Mouse (Mus musculus) midbrain, postnatal 0 days (tissue): ENCODE measurements around the gene H1f0. TPM values are rescaled to one million over a fixed set of nuclear protein-coding genes. Genes with fewer than 3 reads are reported as not detected.
A peak's percentile ranks its signal among the peaks of the same experiment; 100 is the strongest.
"Not testable (repeated sequence)": the region's sequence is repeated elsewhere in the genome, so short reads cannot be mapped to it uniquely, and the experiment has no call there.

Source experiments
- ATAC-seq: fragments of 200-750 bp; cut with Nextera tagmentation; 2 replicates; pipeline ENCODE4 v1.8.0; 2017; ENCODE audit warnings: moderate number of reproducible peaks, mild to moderate bottlenecking, moderate TSS enrichment, moderate library complexity; ENCODE audit not compliant: low FRiP score
- DNase-seq: peaks from one replicate; pipeline ENCODE4 v3.0.0-alpha.2; 2015; ENCODE audit warnings: low spot score
- H3K27ac ChIP-seq: fragments of 300-500 bp; sonication (generic); 2 replicates; pipeline ENCODE4 v1.5.1; 2014; ENCODE audit warnings: low read depth, mild to moderate bottlenecking, low read length, mixed read lengths
- H3K27me3 ChIP-seq: fragments of 300-500 bp; sonication (generic); 2 replicates; pipeline ENCODE4 v1.6.1; 2014; ENCODE audit warnings: low read length, control low read depth, mixed read lengths; ENCODE audit not compliant: insufficient read depth
- H3K36me3 ChIP-seq: fragments of 300-500 bp; sonication (generic); 2 replicates; pipeline ENCODE4 v1.6.1; 2014; ENCODE audit warnings: low read length, control low read depth, mixed read lengths; ENCODE audit not compliant: insufficient read depth
- H3K4me1 ChIP-seq: fragments of 300-500 bp; sonication (generic); 2 replicates; pipeline ENCODE4 v1.6.1; 2014; ENCODE audit warnings: mild to moderate bottlenecking, control low read depth, antibody characterized with exemption, low read length, mixed read lengths; ENCODE audit not compliant: insufficient read depth
- H3K4me2 ChIP-seq: fragments of 300-500 bp; sonication (generic); 2 replicates; pipeline ENCODE4 v1.6.1; 2014; ENCODE audit warnings: low read depth, mild to moderate bottlenecking, low read length, mixed read lengths; ENCODE audit not compliant: poor library complexity, severe bottlenecking
- H3K4me3 ChIP-seq: fragments of 300-500 bp; sonication (generic); 2 replicates; pipeline ENCODE4 v1.5.1; 2014; ENCODE audit warnings: low read depth, mild to moderate bottlenecking, low read length, moderate library complexity
- H3K9ac ChIP-seq: fragments of 300-500 bp; sonication (generic); replicated peaks from 2 replicates; pipeline ENCODE4 v1.6.1; 2014; ENCODE audit warnings: mild to moderate bottlenecking, low read length, moderate library complexity, mixed read lengths; ENCODE audit not compliant: poor library complexity, severe bottlenecking
- H3K9me3 ChIP-seq: fragments of 300-500 bp; sonication (generic); 2 replicates; pipeline ENCODE4 v1.6.1; 2016; ENCODE audit warnings: low read length, control low read depth
- CTCF ChIP-seq: IDR thresholded peaks from 2 replicates; pipeline ENCODE4 v1.5.1; 2016; ENCODE audit warnings: antibody characterized with exemption, mild to moderate bottlenecking
- WGBS: fragments of 180-500 bp; shearing (Covaris S2); extraction: QIAGEN DNeasy Blood & Tissue Kit; methylation state at CpG from one replicate; pipeline ENCODE4 v1.1.7; 2014; 5-methylcytosine and 5-hydroxymethylcytosine counted together
- polyA plus RNA-seq: library from polyadenylated mRNA; unstranded; fragments of >200 nt; fragmentation: Nextera tagmentation; extraction: Ambion mirVana; gene quantifications from 2 replicates; pipeline ENCODE4 v1.2.1, GENCODE M21; 2015
- total RNA-seq: library from RNA; depleted of rRNA; stranded (reverse); fragments of >200 nt; gene quantifications from 2 replicates; pipeline ENCODE4 v1.2.3, GENCODE M21; 2014

The H1f0 gene
- total and polyA plus RNA-seq, 2 experiments from 2014 or later, result 132 to 144 TPM

GRCm38 (mm10) chr15:79006638-79007037 lies 21.6 kb upstream of the H1f0 start:
- 63% methylated on average over 3 of the region's 3 CpGs for WGBS
- Histone ChIP-seq H3K4me3 (no peak overlapping the region), H3K36me3 (peaks cover 37% of the 10 kb centered on the region), H3K4me2 (no peak overlapping the region), H3K9ac (no peak overlapping the region), H3K27me3 (no peaks in the 10 kb centered on the region), H3K4me1 (no peaks in the 10 kb centered on the region), H3K27ac (no peak overlapping the region), H3K9me3 (no peaks in the 10 kb centered on the region)
- DNase-seq (peak; percentile 70), ATAC-seq (no peak)
- TF ChIP-seq CTCF, result no peak

GRCm38 (mm10) chr15:79007059-79007458 lies 21.2 kb upstream of the H1f0 start:
- 85% methylated on average over 5 of the region's 5 CpGs for WGBS

GRCm38 (mm10) chr15:79007836-79008235 lies 20.4 kb upstream of the H1f0 start:
- not testable (repeated sequence) for H3K4me1 ChIP-seq, H3K27ac ChIP-seq, DNase-seq, H3K27me3 ChIP-seq, H3K9ac ChIP-seq, H3K9me3 ChIP-seq, H3K4me3 ChIP-seq, H3K4me2 ChIP-seq, ATAC-seq
- peaks cover 30% of the 10 kb centered on the region for H3K36me3 ChIP-seq
- 89% methylated on average over 6 of the region's 6 CpGs for WGBS
- TF ChIP-seq CTCF, result peak; percentile 31; the same call in 1 of the 2 replicates

More at GRCm38 (mm10) chr15:79007059-79007458, 21.2 kb upstream of the H1f0 start:
- no peak overlapping the region for H3K4me2 ChIP-seq
- no peak overlapping the region for H3K9ac ChIP-seq
- H3K27ac ChIP-seq, result no peak overlapping the region
- no peak overlapping the region for H3K4me3 ChIP-seq
- ATAC-seq, result no peak
- H3K36me3 ChIP-seq, result peaks cover 33% of the 10 kb centered on the region
- no peak for DNase-seq
- TF ChIP-seq CTCF, result no peak
- H3K4me1 ChIP-seq, result no peaks in the 10 kb centered on the region
- no peaks in the 10 kb centered on the region for H3K9me3 ChIP-seq
- H3K27me3 ChIP-seq, result no peaks in the 10 kb centered on the region

GRCm38 (mm10) chr15:79009734-79010133 lies 18.5 kb upstream of the H1f0 start:
- DNase-seq, result no peak
- TF ChIP-seq CTCF, result no peak
- Histone ChIP-seq H3K27ac (no peak overlapping the region), H3K9me3 (no peaks in the 10 kb centered on the region), H3K36me3 (peaks cover 16% of the 10 kb centered on the region), H3K4me3 (no peak overlapping the region), H3K4me2 (no peak overlapping the region), H3K27me3 (no peaks in the 10 kb centered on the region), H3K9ac (no peak overlapping the region), H3K4me1 (no peaks in the 10 kb centered on the region)
- ATAC-seq, result no peak
- WGBS, result 64% methylated on average over 5 of the region's 5 CpGs

GRCm38 (mm10) chr15:79011550-79011949 lies 16.7 kb upstream of the H1f0 start:
- ATAC-seq (no peak), DNase-seq (no peak)
- H3K9me3 ChIP-seq, result no peaks in the 10 kb centered on the region
- no peak overlapping the region for H3K4me2 ChIP-seq
- no peak overlapping the region for H3K4me3 ChIP-seq
- H3K27ac ChIP-seq, result no peak overlapping the region
- H3K9ac ChIP-seq, result no peak overlapping the region
- H3K36me3 ChIP-seq, result 0 out of 2 replicates have a peak, but pooled peaks cover under 1% of the 10 kb centered on the region
- no peaks in the 10 kb centered on the region for H3K4me1 ChIP-seq
- 63% methylated on average over 10 of the region's 10 CpGs for WGBS
- TF ChIP-seq CTCF, result no peak
- H3K27me3 ChIP-seq, result no peaks in the 10 kb centered on the region

GRCm38 (mm10) chr15:79013382-79013781 lies 14.9 kb upstream of the H1f0 start:
- Histone ChIP-seq H3K36me3 (no peaks in the 10 kb centered on the region), H3K27me3 (no peaks in the 10 kb centered on the region), H3K27ac (no peak overlapping the region), H3K4me3 (no peak overlapping the region), H3K4me1 (no peaks in the 10 kb centered on the region), H3K4me2 (no peak overlapping the region), H3K9me3 (no peaks in the 10 kb centered on the region), H3K9ac (no peak overlapping the region)
- no peak for ATAC-seq
- peak; percentile 55 for DNase-seq
- WGBS, result 65% methylated on average over 7 of the region's 7 CpGs
- no peak for TF ChIP-seq CTCF
